Mouse (Mus musculus): Measurements from ENCODE around the gene S1pr4. TPM values are rescaled to one million over a fixed set of nuclear protein-coding genes. Genes with fewer than 3 reads are reported as not detected.

S1pr4 gene
- polyA plus RNA-seq, 1 experiment, result 0.46 TPM

GRCm38 (mm10) chr10:81502658-81503057, 2.7 kb upstream of the S1pr4 start:
- Histone ChIP-seq H3K27ac (ENCODE audit: insufficient read depth, low read depth, low read length) (no peak overlapping the region), H3K4me3 (ENCODE audit: insufficient read depth, low read length) (no peak overlapping the region), H3K4me1 (ENCODE audit: control insufficient read depth, insufficient read depth, low read length) (peaks cover 6% of the 10 kb centered on the region)
- TF ChIP-seq POLR2A (IDR thresholded peaks at IDR 0.05; ENCODE audit: borderline replicate concordance, low read depth, low read length) (no peak), CTCF (IDR thresholded peaks at IDR 0.05; ENCODE audit: low read depth, low read length) (peak; percentile 86)

GRCm38 (mm10) chr10:81501863-81502262, 1.9 kb upstream of the S1pr4 start:
- TF ChIP-seq CTCF (IDR thresholded peaks at IDR 0.05; ENCODE audit: low read depth, low read length) (no peak), POLR2A (IDR thresholded peaks at IDR 0.05; ENCODE audit: borderline replicate concordance, low read depth, low read length) (no peak)
- H3K4me3 ChIP-seq (ENCODE audit: insufficient read depth, low read length), result no peak overlapping the region
- H3K4me1 ChIP-seq (ENCODE audit: control insufficient read depth, insufficient read depth, low read length), result peaks cover 10% of the 10 kb centered on the region
- no peak overlapping the region for H3K27ac ChIP-seq (ENCODE audit: insufficient read depth, low read depth, low read length)

GRCm38 (mm10) chr10:81499250-81499901, 556 bp downstream of the S1pr4 start:
- H3K4me1 ChIP-seq (ENCODE audit: control insufficient read depth, insufficient read depth, low read length), result peaks cover 13% of the 10 kb centered on the region
- H3K27ac ChIP-seq (ENCODE audit: insufficient read depth, low read depth, low read length), result no peak overlapping the region
- no peak for TF ChIP-seq POLR2A (IDR thresholded peaks at IDR 0.05; ENCODE audit: borderline replicate concordance, low read depth, low read length)
- TF ChIP-seq CTCF (IDR thresholded peaks at IDR 0.05; ENCODE audit: low read depth, low read length), result no peak
- H3K4me3 ChIP-seq (ENCODE audit: insufficient read depth, low read length), result no peak overlapping the region

GRCm38 (mm10) chr10:81498316-81499249, 1.3 kb downstream of the S1pr4 start:
- Histone ChIP-seq H3K4me3 (ENCODE audit: insufficient read depth, low read length) (no peak overlapping the region), H3K4me1 (ENCODE audit: control insufficient read depth, insufficient read depth, low read length) (peaks cover 16% of the 10 kb centered on the region), H3K27ac (ENCODE audit: insufficient read depth, low read depth, low read length) (no peak overlapping the region)
- TF ChIP-seq CTCF (IDR thresholded peaks at IDR 0.05; ENCODE audit: low read depth, low read length), result no peak
- no peak for TF ChIP-seq POLR2A (IDR thresholded peaks at IDR 0.05; ENCODE audit: borderline replicate concordance, low read depth, low read length)

- H3K4me1 ChIP-seq (ENCODE audit: control insufficient read depth, insufficient read depth, low read length), result peaks cover 16% of the 10 kb centered on the region
- H3K4me3 ChIP-seq (ENCODE audit: insufficient read depth, low read length), result peak overlapping the region; percentile 29
- H3K27ac ChIP-seq (ENCODE audit: insufficient read depth, low read depth, low read length), result no peak overlapping the region; the same call in 1 of the 2 replicates
- TF ChIP-seq POLR2A (IDR thresholded peaks at IDR 0.05; ENCODE audit: borderline replicate concordance, low read depth, low read length) (no peak), CTCF (IDR thresholded peaks at IDR 0.05; ENCODE audit: low read depth, low read length) (no peak)
These were observed 2.3 kb downstream of the S1pr4 start for GRCm38 (mm10) chr10:81497401-81498270.

GRCm38 (mm10) chr10:81496969-81497368, 3.0 kb downstream of the S1pr4 start:
- Histone ChIP-seq H3K4me1 (ENCODE audit: control insufficient read depth, insufficient read depth, low read length) (peaks cover 16% of the 10 kb centered on the region), H3K4me3 (ENCODE audit: insufficient read depth, low read length) (peak overlapping the region; percentile 81), H3K27ac (ENCODE audit: insufficient read depth, low read depth, low read length) (no peak overlapping the region)
- TF ChIP-seq POLR2A (IDR thresholded peaks at IDR 0.05; ENCODE audit: borderline replicate concordance, low read depth, low read length) (no peak), CTCF (IDR thresholded peaks at IDR 0.05; ENCODE audit: low read depth, low read length) (no peak)

GRCm38 (mm10) chr10:81496264-81496901, 3.5 kb downstream of the S1pr4 start, which contains the start of gene Ncln:
TSS of gene Ncln (minus strand) at chr10:81496392.
- H3K4me1 ChIP-seq (ENCODE audit: control insufficient read depth, insufficient read depth, low read length), result peaks cover 16% of the 10 kb centered on the region
- H3K27ac ChIP-seq (ENCODE audit: insufficient read depth, low read depth, low read length), result peak within 1 kb of the TSS; percentile 81
- TF ChIP-seq CTCF (IDR thresholded peaks at IDR 0.05; ENCODE audit: low read depth, low read length) (no peak), POLR2A (IDR thresholded peaks at IDR 0.05; ENCODE audit: borderline replicate concordance, low read depth, low read length) (no peak)
- peak within 1 kb of the TSS; percentile 94 for H3K4me3 ChIP-seq (ENCODE audit: insufficient read depth, low read length)

GRCm38 (mm10) chr10:81495616-81496263, 4.2 kb downstream of the S1pr4 start:
- peaks cover 16% of the 10 kb centered on the region for H3K4me1 ChIP-seq (ENCODE audit: control insufficient read depth, insufficient read depth, low read length)
- TF ChIP-seq CTCF (IDR thresholded peaks at IDR 0.05; ENCODE audit: low read depth, low read length), result no peak
- peak overlapping the region; percentile 43 for H3K27ac ChIP-seq (ENCODE audit: insufficient read depth, low read depth, low read length)

More at GRCm38 (mm10) chr10:81495616-81496263, 4.2 kb downstream of the S1pr4 start:
- H3K4me3 ChIP-seq (ENCODE audit: insufficient read depth, low read length), result peak overlapping the region; percentile 94

Measured in bone marrow macrophage, adult 2 months (primary cell).